Mouse (Mus musculus) megakaryocyte-erythroid progenitor cell, adult 5-6 weeks (primary cell): ENCODE results near the gene Cdkl3. TPM values are rescaled to one million over a fixed set of nuclear protein-coding genes. Genes with fewer than 3 reads are reported as not detected.
A peak's percentile ranks its signal among the peaks of the same experiment; 100 is the strongest.
"Not testable (repeated sequence)": the region's sequence is repeated elsewhere in the genome, so short reads cannot be mapped to it uniquely, and the experiment has no call there.

Experiments used
- ATAC-seq: replicated peaks from 2 replicates; pipeline ENCODE4 v1.8.0; 2016; ENCODE audit warnings: mild to moderate bottlenecking, inconsistent platforms; ENCODE audit not compliant: severe bottlenecking, poor library complexity, low FRiP score, low TSS enrichment
- total RNA-seq, 2 experiments: library from RNA; stranded (forward) in 1 of 2; stranded (reverse) in 1 of 2; fragments of 200-1000, 215-1000 nt in 1 of 2; fragments of >200 nt in 1 of 2; fragmentation: Nextera tagmentation in 1 of 2; gene quantifications; 2 replicates each; pipeline ENCODE4 v1.2.3; 2014 to 2017

Cdkl3 gene
- total RNA-seq, 2 experiments from 2014 or later: 1.5 to 9.5 TPM

DNA sequence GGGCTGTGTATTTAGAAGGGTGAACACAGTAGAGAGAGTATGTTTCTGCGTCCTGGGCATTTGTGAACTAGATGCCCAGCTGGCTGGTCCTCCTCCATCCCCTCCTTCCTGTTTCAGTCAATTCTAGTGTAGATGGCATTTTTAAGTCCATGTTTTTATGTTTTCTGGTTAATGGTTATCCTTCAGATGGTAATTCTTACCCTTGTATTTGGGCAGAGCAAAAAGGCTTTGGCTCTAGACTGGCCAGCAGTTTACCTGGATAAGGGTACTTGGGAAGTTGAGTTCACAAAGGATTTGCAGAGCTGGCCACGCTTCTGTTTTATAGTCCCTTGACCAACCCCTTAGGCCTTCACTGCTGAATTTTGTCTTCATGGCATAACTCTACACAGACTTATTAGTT lies 102.0 kb downstream of the Cdkl3 start:
- ATAC-seq: no peak

DNA sequence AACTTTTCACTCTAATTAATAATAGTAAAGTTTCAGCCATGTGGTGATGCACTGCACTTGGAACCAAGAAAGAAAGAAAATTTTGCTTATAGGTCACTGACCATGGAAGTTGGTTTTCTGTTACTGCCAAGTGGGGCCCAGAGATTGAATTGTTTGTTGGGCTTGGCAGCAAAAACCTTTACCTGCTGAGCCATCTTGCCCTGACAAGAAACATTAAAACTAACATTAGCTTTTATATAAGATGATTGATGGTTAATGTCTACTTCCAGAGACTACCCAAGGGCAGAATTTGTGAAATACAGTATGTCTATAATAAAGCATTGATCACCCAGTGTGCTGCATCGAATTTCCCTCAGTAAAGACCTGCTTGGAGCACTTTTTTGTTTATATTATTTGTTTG lies 102.4 kb downstream of the Cdkl3 start:
- no peak for ATAC-seq

DNA sequence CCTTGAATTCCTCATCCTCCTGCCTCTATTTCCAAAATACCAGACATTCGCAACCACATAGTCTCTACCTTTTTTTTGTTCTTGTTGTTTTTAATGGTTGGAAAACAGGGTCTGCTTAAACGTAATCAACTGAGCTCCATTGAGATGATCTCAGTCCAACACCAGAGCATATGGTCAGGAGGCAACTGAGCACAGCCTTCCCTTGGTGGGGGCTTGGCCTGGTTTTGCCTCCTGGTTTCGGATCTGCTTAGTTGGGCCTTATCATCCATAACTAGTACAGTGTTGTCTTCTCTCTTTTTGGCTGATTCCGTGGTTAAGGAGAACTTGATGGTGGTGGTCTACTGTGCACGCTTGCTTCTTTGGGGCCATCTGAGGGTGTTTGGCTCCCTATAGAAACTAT lies 104.8 kb downstream of the Cdkl3 start:
- ATAC-seq: no peak

DNA sequence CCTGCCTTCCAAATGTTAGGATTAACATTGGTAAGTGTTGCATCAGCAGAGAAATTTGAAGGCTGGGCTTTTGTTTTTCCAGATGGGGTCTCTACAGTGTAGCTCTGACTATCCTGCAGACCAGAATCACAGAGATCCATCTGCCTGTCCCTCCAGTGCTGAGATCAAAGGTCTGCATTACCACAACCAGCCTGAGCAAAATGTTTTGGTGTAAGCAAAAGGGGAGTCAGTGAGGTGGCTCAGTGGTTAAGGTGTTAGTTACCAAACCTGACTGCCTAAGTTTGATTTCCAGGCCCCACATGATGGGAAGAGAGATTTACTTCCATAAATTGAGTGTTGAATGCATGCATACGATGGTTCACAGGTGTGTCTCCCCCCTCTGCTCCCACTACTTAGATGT lies 105.4 kb downstream of the Cdkl3 start:
- ATAC-seq: 0 out of 2 replicates have a peak, but pooled peaks have one; percentile 50

DNA sequence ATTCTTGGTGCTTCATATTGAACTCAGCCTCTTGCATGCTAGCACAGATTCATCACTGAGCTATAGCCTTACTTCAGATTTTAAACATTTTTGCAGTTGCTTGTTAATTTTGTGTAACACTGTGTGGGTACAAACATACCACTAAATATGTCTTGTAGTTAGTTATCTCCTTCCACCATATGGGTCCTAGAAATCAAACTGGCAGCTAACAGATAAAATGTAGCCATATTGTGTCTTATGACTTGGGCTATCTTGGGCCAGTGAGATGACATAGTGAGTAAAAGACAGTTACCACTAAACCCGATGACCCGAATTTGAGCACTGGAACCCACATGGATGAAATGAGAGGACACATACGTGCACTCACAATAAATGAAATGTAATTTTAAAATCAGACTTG lies 111.5 kb downstream of the Cdkl3 start:
- ATAC-seq: peak; percentile 78

GRCm38 (mm10) chr11:52116117-52116516 lies 112.1 kb downstream of the Cdkl3 start:
- ATAC-seq: not testable (repeated sequence)

- ATAC-seq: no peak
Observed at GRCm38 (mm10) chr11:52117156-52117555, 113.1 kb downstream of the Cdkl3 start.

DNA sequence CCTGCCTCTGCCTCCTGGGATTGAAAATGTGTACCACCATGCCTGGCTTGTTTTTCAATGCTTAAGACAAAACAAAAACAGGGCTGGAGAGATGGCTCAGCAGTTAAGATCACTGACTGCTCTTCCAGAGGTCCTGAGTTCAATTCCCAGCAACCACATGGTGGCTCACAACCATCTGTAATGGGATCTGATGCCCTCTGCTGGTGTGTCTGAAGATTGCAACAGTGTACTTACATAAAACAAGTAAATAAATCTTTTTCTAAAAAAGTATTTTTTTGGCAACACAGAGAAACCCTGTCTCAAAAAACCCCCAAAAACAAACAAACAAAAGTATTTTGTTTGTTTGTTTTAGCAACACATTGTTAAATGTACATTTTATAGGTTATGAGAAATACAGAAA lies 116.4 kb downstream of the Cdkl3 start:
- not testable (repeated sequence) for ATAC-seq

DNA sequence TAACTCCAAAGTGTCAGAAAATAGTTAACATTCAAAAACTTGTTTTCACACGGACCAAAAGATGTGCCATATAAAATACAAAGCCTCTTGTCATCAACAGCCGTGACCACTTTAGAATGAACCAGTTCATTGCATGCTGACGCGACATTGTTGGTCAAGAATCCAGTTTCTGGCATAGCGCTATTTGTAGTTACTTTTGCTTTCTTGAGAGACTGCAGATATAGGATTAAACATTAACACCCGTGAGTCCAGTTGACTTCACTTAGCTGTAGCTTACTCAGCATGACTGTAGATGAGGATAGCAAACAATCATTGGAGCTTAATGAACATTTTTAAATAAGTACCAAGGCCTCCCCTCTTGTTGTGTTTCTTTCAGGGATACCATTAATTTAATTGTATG lies 118.0 kb downstream of the Cdkl3 start:
- ATAC-seq: no peak

DNA sequence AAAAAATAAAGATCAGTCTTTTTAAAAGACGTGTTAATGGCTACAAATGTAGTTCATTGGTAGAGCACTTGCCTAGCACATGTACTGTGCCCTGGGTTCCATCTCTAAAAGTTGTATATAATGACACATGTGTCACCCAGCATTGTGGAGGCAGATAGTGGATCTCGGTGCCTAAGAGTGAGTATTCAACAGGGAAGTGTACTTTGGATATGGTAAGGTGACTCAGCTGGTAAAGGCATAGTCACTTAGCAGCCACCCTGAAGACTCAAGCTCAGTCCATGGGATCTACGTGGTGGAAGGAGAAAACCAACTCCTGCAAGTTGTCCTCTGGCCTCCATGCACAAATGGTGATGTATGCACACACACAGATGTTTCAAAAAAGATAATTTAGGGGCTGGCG lies 120.4 kb downstream of the Cdkl3 start:
- ATAC-seq: no peak

DNA sequence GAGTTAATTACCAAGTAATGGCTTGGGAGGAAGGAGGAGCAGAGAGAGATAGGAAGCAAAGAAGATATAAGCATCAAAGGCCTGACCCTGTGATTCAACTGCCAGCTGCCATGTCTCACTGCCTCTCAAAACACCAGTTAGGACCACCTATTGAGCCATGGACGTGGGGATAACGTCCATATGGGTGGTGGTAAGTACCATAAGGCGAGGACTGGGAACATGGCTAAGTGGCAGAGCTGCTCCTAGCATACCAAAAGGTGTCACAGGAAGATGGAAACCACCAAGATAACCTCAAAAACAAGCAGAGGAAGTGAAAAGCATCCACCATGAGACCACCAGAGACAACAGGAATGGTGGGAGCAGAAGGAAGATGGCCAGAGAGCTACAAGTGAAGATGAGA lies 123.1 kb downstream of the Cdkl3 start:
- ATAC-seq: no peak

- ATAC-seq: no peak
Observed at GRCm38 (mm10) chr11:52127760-52128159, 123.7 kb downstream of the Cdkl3 start.

- no peak for ATAC-seq
Observed at GRCm38 (mm10) chr11:52128316-52129061, 124.5 kb downstream of the Cdkl3 start.

- no peak for ATAC-seq
Observed at GRCm38 (mm10) chr11:52129171-52129570, 125.2 kb downstream of the Cdkl3 start.

DNA sequence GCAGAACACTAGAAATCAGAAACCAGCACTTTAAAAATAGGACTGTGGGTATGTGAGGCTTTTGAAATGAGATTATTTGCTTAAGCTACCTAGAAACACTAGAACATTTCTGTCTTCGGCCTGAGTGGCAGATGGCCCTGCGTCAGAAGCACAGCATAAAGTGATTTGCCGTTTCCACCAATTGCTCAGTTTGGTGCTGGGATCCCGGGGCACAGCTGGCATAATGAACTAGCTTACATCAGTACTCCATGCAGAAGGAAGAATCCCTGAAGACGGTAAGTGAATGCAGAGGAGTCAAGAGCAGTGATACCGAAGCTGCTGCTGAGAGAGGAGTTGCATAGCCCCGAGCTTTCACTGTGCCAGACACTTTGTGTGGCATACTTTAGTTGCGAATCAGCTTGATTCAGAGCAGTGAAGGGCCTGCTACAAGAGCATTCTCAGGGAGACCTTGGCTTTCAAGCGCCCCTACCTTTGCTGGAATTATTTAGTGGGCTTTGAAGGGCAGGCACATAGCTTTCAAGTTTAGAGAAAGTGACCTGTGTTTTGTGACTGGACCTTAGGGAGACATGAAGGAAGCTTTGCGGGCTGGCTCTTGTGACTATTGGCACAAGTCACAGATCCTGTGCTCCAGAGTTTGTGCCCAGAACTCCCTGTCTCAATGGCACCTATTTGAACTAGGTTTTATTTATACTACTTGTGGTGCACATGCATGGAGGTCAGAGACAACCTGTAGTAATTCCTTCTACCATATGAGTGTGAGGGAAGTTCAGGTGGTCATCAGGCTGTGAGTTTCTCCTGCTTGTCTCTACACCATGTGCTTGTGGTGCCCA lies 125.8 kb downstream of the Cdkl3 start:
- ATAC-seq: no peak

DNA sequence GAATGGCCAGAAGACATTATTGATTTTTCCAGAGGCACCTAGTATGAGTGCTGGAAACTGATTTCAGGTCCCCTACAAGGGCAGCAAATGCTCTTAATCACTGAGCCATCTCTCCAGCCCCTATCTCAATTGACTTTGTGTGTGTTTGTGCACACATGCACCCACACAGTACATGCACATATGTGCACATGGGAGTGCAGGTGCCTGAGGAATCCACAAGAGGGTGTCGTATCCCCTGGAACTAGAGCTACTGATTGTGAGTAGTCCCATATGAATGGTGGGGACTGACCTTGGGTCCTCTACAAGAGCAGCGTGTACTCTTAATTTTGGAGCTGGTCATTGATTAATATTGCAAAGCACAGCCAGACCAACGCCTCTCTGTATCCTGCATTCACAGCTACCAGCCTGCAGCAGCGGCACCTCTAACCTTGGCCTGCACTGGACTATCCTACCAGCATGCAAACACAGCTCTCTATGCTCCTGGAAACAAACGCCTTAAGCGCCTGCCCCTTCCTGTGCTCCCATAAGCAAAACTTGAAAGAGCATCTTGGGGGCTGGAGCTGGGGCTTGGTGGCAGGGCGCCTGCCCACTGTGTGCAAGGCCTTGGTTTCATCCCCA lies 126.5 kb downstream of the Cdkl3 start:
- 0 out of 2 replicates have a peak, but pooled peaks have one; percentile 25 for ATAC-seq

Other genes with a start within 250 kb of the Cdkl3 start
- 23.5 and 30.5 TPM in 2 replicates for gene Sec24a, start 240.6 kb upstream of the Cdkl3 start, total RNA-seq (2014; fragmentation: Nextera tagmentation)
- 6.2 and 6.5 TPM in 2 replicates for gene Sec24a, start 240.6 kb upstream of the Cdkl3 start, total RNA-seq (2017)
- 63.9 and 74.0 TPM in 2 replicates for gene Sar1b, start 240.5 kb upstream of the Cdkl3 start, total RNA-seq (2014; fragmentation: Nextera tagmentation)
- 62.2 and 85.3 TPM in 2 replicates for gene Sar1b, start 240.5 kb upstream of the Cdkl3 start, total RNA-seq (2017)
- gene Jade2, start 146.6 kb upstream of the Cdkl3 start, total RNA-seq (2014; fragmentation: Nextera tagmentation): 11.1 and 12.1 TPM in 2 replicates
- gene Jade2, start 146.6 kb upstream of the Cdkl3 start, total RNA-seq (2017): 7.1 and 8.9 TPM in 2 replicates
- gene Cdkn2aipnl, start 36.6 kb upstream of the Cdkl3 start, total RNA-seq (2014; fragmentation: Nextera tagmentation): 73.1 and 95.6 TPM in 2 replicates
- gene Cdkn2aipnl, start 36.6 kb upstream of the Cdkl3 start, total RNA-seq (2017): 69.1 and 94.7 TPM in 2 replicates
- gene Ube2b, start 3.5 kb upstream of the Cdkl3 start, total RNA-seq (2014; fragmentation: Nextera tagmentation): 30.7 and 51.1 TPM in 2 replicates
- gene Ube2b, start 3.5 kb upstream of the Cdkl3 start, total RNA-seq (2017): 37.5 and 105 TPM in 2 replicates
- 65.6 and 66.8 TPM in 2 replicates for gene Ppp2ca, start 94.5 kb downstream of the Cdkl3 start, total RNA-seq (2014; fragmentation: Nextera tagmentation)
- 103 and 104 TPM in 2 replicates for gene Ppp2ca, start 94.5 kb downstream of the Cdkl3 start, total RNA-seq (2017)
- not detected in 2 replicates for gene Olfr1373, start 141.3 kb downstream of the Cdkl3 start, total RNA-seq (2014; fragmentation: Nextera tagmentation)
- gene Olfr1373, start 141.3 kb downstream of the Cdkl3 start, total RNA-seq (2017): not detected in 2 replicates
- not detected in 2 replicates for gene Olfr1371, start 209.8 kb downstream of the Cdkl3 start, total RNA-seq (2014; fragmentation: Nextera tagmentation)
- not detected in 2 replicates for gene Olfr1371, start 209.8 kb downstream of the Cdkl3 start, total RNA-seq (2017)
- 186 and 213 TPM in 2 replicates for gene Skp1a, start 227.8 kb downstream of the Cdkl3 start, total RNA-seq (2014; fragmentation: Nextera tagmentation)
- gene Skp1a, start 227.8 kb downstream of the Cdkl3 start, total RNA-seq (2017): 282 and 332 TPM in 2 replicates